Mouse (Mus musculus): ENCODE measurements at regions not wholly inside any gene's neighbourhood (a gene's known extent, or its start where the extent isn't known, plus 50 kb on each side); places are given as distances from the start of the nearest gene placed in this dataset.
"Not testable (repeated sequence)": the region's sequence is repeated elsewhere in the genome, so short reads cannot be mapped to it uniquely, and the experiment has no call there.

GRCm38 (mm10) chr5:148776796-148777659 is 152.1 kb downstream of the Katnal1 start:
- DNase-seq (ENCODE audit: low read depth, low spot score) = no peak

DNA sequence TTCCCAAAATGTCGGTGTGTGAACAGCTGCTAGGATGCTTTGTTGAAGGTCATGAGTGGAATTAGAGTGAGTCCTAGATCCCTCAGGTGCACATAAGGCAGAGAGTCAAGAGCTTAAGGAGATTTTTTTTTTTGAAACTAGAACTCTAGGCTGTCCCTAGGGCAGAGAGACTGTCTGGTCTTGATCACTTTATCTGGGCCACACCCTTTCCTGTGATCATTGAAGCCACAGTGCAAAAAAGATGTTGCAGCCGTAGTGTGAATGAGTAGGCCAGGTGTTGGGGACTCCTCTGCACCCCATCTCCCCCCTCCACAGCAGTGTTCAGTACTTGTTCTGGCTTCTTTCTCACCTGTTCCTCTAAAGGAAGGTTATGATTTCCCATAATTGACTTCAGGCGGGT is 153.9 kb downstream of the Katnal1 start:
- DNase-seq (ENCODE audit: low read depth, low spot score) = no peak

DNA sequence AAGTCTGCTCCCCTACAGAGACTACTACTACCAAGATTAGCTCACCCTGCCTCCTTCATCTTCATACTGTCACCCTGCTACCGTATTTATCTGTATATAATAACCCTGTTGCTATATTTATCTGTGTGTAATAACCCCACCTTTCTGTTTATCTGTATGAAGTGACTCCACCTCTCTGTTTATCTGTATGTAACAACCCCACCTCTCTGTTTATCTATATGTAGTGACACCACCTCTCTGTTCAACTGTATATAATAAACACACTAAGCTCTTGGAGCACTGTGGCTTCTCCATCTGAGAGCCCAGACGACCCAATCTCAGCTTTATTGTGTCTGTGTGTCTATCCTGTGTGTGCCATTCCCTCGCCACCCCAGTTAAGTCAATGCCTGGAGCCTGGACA is 154.7 kb downstream of the Katnal1 start:
- DNase-seq (ENCODE audit: low read depth, low spot score) = no peak

DNA sequence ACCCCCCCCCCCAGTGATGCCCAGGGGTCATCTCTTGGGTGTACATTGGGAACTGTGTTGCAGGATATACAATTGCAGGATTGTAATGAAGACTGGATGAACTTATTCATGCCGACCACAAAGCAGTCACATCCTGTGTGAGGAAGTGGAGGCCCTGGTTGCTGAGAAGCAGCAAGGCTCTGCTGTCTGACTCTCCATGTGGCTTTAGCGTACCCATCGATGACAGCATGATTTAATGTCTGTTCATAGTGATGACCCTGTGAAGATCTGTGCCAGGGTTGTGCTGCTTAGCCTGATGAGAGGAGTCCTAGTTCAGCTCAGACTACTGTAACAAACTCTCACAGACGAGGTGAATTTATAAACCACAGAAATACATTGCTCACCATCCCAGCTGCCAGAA is 159.7 kb downstream of the Katnal1 start:
- DNase-seq (ENCODE audit: low read depth, low spot score) = no peak

DNA sequence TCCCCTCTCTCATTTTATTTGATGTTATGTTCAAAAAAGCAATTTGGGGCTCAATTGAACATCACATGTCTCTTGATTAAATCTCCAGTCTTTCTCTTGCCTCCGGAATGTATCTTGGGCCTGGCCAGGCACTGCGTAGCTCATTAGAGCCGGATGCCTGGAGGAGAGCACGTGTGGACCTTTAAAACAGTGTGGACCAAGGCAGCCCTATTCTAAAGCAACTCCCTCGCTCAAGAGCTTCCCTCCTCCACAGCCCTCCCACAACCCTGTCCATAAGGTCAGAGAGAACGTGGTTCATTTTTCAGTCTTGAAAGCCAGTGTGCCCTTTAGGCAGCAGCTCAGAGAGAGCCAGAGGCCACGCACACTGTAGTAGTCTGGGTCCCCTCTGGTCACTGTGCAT is 160.8 kb downstream of the Katnal1 start:
- DNase-seq (ENCODE audit: low read depth, low spot score) = no peak

- DNase-seq (ENCODE audit: low read depth, low spot score) = no peak
Observed at GRCm38 (mm10) chr5:148765993-148766392, 163.1 kb downstream of the Katnal1 start.

DNA sequence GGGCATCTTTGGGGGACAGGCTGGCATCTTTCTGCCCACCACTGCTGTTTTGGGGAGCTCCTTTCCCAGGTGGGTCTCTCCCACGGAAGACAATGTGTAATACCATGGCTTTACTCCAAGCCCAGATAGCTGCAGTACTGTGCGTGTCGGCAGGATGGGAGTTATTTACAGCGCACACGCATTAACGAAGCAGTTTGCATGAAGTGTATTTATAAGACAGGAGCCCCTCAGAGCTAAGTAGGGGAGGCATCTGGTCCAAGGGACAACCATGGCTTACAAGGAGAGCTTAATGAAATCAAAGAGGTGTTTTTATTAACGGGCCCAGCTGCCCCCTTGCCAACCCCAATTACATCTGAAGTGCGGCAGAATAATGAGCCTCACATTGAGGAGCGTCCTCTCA is 169.0 kb downstream of the Katnal1 start:
- no peak for DNase-seq (ENCODE audit: low read depth, low spot score)

DNA sequence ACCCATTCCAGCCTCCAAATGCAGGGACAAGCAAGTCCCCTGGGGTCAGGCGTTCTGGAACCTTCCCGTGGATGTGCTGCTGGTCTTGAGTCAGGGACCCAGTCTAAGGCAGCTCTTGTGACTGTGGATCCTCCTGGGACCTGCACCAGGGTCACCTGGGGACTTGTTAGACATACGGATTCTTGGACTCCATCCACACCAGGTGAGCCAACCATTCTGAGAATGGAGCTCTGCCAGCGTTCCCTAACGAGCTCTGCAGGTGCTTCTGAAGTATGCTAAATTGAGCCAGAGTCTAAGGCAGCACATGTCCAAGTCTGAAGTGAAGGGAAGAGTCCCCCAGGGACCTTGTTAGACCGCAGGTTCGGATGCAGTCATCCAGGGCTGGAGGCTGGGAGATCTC is 170.3 kb downstream of the Katnal1 start:
- DNase-seq (ENCODE audit: low read depth, low spot score) = no peak

DNA sequence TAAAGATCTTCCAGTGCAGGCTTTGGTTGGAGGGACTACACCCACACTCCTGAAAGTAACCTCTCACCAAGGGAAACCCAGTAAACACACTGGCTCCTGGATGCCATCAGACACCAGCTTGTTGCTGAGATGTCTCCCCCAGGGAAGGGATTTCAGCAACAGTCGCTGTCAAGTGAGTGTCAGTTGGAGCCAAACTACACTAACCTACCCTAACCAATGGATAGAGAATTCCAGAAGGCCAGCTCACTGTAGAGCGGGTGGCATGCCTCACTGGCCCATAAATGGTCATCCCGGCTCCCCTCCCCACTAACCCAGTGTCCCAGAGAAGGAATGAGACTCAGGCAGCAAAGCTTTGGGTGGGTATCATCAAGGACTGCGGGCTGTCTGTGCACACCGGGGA is 171.4 kb downstream of the Katnal1 start:
- DNase-seq (ENCODE audit: low read depth, low spot score) = no peak

DNA sequence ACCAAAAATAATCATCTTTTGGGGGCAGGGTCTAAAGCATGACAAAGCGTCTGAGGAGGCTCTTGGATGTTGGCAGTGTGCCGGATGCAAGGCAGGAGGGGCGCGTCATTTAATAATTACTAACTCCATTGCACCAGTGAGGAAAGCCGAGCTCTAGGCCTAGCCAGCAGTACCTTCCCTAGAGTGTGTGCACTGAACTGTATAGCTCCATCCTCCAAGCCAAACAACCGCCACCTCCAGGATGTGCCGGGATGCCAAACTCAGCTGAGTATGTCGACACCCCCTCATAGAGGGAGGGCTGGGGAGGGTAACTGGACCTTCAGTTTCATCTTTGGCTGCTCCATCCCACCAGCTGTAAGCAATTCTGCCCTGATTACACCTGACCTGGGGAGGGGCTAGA is 171.9 kb downstream of the Katnal1 start:
- DNase-seq (ENCODE audit: low read depth, low spot score) = no peak

- no peak for DNase-seq (ENCODE audit: low read depth, low spot score)
Observed at GRCm38 (mm10) chr5:148756246-148756930, 172.7 kb downstream of the Katnal1 start.

DNA sequence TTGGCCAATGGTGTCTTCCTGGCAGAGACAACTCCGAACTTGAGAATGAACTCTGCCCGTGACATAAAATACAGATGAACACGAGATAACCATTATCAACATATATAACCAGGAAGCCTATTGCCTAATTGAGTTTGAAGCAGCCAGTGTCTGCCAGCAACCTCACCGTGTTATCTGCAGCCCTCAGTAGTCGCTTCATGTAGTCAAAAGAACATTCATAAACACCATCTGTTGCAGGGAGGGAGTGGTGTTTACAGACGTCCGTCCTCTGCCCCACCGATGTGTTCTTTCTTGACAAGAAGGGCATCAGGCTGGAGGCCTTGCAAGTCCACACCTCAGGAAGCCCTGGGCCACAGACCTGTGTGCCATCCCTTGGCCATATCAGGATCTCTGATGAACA is 173.3 kb downstream of the Katnal1 start:
- DNase-seq (ENCODE audit: low read depth, low spot score) = no peak

- DNase-seq (ENCODE audit: low read depth, low spot score) = no peak
Observed at GRCm38 (mm10) chr5:148754896-148755295, 174.2 kb downstream of the Katnal1 start.

- DNase-seq (ENCODE audit: low read depth, low spot score) = no peak
Observed at GRCm38 (mm10) chr5:148754363-148754762, 174.8 kb downstream of the Katnal1 start.

GRCm38 (mm10) chr5:148753457-148753856 is 175.7 kb downstream of the Katnal1 start:
- no peak for DNase-seq (ENCODE audit: low read depth, low spot score)

DNA sequence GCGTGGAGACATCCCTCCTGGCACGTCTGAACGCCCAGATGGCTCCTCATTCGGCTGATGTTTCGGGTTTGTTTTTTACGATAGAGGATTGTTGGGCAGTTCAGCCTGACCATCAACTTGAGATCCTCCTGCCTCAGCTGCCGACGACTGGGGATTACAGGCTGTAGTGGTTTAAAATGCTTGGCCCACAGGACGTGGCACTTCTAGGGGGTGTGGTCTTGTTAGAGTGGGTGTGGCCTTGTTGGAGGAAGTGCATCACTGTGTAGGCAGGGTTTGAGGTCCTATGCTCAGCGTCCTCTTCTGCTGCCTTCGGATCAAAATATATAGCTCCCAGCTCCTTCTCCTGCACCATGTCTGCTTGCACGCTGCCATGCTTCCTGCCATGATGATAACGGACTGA is 177.1 kb downstream of the Katnal1 start:
- no peak for DNase-seq (ENCODE audit: low read depth, low spot score)

DNA sequence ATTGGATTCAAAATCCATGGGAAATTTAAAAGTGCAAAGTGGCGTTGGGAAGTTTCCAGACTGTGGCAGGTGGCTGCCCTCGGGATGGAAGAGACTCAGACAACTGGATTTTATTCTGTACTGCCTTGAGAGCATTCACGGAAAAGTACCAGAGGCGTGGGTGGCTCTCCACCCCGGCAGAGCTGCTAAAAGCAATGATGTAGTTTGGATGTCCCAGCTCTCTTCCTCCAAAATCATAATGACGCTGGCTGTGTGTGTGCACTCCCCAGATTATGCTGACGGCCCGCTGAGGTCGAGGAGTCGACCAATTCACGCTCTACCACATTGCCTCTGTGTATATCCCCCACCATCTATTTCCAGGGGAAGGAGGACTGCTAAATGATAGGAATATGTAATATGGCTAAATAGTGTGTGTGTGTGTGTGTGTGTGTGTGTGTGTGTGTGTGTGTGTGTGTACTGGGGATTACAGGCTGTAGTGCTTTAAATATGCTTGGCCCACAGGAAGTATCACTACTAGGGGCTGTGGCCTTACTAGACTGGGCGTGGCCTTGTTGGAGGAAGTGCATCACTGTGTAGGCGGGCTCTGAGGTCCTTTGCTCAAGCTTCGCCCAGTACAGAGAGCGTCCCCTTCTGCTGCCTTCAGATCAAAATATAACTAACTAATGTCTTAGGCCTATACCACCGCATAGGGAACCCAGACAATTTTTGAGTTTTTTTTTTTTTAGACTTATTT is 179.0 kb downstream of the Katnal1 start:
- DNase-seq (ENCODE audit: low read depth, low spot score) = no peak

- DNase-seq (ENCODE audit: low read depth, low spot score) = no peak
Observed at GRCm38 (mm10) chr5:148747972-148748764, 181.0 kb downstream of the Katnal1 start.

GRCm38 (mm10) chr5:148747549-148747948 is 181.6 kb downstream of the Katnal1 start:
- DNase-seq (ENCODE audit: low read depth, low spot score) = no peak

DNA sequence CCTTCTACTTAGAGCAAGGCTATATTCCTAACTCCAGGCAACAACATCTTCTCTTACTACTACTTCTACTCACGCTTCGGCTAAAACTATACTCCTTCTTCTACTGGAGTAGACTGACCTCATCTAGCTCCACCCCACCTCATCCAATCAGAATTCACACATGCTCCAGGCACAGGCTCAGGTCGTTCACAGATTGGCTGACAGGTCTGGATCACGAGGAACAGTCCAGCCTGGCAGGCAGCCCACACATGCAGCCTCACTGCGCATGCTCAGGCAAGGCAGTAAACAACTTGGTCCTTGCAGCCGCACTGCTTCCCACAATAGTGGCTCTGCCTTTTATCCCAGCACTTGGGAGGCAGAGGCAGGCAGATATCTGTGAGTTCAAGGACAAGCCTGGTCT is 182.4 kb downstream of the Katnal1 start:
- not testable (repeated sequence) for DNase-seq (ENCODE audit: low read depth, low spot score)

DNA sequence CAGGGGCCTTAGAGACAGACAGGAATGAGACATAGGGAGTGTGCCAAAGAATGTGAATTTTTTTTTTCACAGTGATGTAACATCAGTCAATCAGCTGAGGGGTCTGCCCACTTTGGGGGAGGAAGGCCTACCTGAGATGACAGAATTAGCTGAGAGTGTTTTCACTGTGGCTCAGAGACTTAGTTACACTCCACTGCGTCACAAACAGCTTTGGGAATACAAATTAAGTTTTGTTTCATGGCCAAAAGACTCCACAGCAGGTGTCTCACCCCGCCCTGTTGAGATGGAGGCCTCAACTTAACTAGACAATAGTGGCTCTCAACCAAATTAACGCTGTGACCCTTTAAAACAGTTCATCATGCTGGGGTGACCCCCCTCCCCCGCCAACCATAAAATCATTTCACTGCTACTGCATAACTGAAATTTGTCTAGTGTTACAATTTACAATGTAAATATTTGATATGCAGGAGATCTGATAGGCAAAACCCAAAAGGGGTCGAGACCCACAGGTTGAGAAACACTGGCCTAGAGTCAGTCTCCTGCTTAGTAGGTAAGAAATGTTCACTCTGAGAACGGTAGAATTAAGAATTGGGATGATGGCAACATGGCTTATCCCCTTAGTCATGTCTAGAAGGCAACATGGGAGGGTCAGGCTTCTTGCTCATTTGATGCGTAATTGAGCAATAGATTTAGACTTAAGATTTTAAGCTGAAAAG is 184.3 kb downstream of the Katnal1 start:
- DNase-seq (ENCODE audit: low read depth, low spot score) = no peak
